Mouse (Mus musculus) liver, adult 2 months (tissue): ENCODE measurements at regions not wholly inside any gene's neighbourhood (a gene's known extent, or its start where the extent isn't known, plus 50 kb on each side); places are given as distances from the start of the nearest gene placed in this dataset.

ENCODE experiments used
- CTCF ChIP-seq: fragments of 200-500 bp; IDR thresholded peaks from 2 replicates; pipeline ENCODE4 v1.5.1; 2011; ENCODE audit warnings: low read depth, low read length, control low read depth
- POLR2A ChIP-seq: fragments of 200-500 bp; IDR thresholded peaks from 2 replicates; pipeline ENCODE4 v1.6.1; 2011; ENCODE audit warnings: low read length, control low read depth; ENCODE audit not compliant: insufficient read depth; ENCODE audit errors: extremely low read depth

DNA sequence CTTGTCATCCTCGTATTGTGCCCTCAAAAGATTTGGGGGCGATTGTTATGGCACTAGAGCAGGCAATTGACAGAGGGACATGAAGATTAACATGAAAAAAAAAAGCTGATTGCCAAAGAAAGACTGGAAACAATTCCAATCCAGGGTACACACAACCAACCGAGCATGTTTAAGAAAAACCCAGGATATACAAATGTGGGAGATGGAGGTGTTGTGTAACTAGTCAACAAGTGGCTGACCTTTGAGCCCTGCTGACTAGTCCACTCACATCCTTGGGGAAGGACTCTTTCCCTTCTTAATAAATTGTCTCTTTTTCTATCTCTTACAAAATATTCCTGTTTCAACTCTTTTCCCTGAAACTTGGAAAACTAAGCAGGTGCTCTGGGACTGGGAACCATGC, 484.9 kb upstream of the Gm5415 start:
- no peak for TF ChIP-seq CTCF
- TF ChIP-seq POLR2A: no peak
